Comparison of ENCODE assay signal across 23 mouse cellular contexts in genomic region chr1:82833501-82833900, GRCm38 (mm10). TPM values are rescaled to one million over a fixed set of nuclear protein-coding genes. Genes with fewer than 3 reads are reported as not detected.
DNase-seq lines count a peak whose midpoint lies in the region; ATAC-seq lines count a peak whose summit lies in the region.
"Had no signal": no experiment of that assay in that cellular context is flagged by ENCODE, and none has a peak within 500 bp of the region (broad histone marks: within the 10 kb centered on the region; RNA-seq: fewer than 3 reads in every experiment).

No protein-coding gene starts in this region.

- 88% methylated on average over 2 of the region's 2 CpGs for WGBS in liver, embryonic 12.5 days (ENCODE audit: insufficient replicate concordance)

- peak overlapping the region; percentile 99; the same call in 1 of the 2 replicates for H3K9ac ChIP-seq in liver, embryonic 12.5 days
- H3K9ac ChIP-seq: forebrain, postnatal 0 days; hindbrain, embryonic 15.5 days; midbrain, embryonic 12.5 days; neural tube, embryonic 12.5 days had no signal

- no peaks in the 10 kb centered on the region for H3K27me3 ChIP-seq in liver, embryonic 12.5 days (replicated peaks)
- H3K27me3 ChIP-seq: hindbrain, embryonic 15.5 days; midbrain, embryonic 12.5 days; neural tube, embryonic 12.5 days had no signal

- DNase-seq in CD4-positive helper T cell, adult 2 months (ENCODE audit: low read depth, low spot score), result peak; percentile 73
- peak; percentile 58 for DNase-seq in naive thymus-derived CD4-positive, alpha-beta T cell, adult 2 months (ENCODE audit: low read depth)
- no peak for DNase-seq in right cerebral cortex, postnatal 25 days
- DNase-seq in kidney, adult 11 months, result no peak
- DNase-seq in thymus, postnatal 10 days (ENCODE audit: low spot score in 2 of 2), result no peak
- DNase-seq: adrenal gland, adult 2 months; cerebellum, adult 11-12 months; cerebellum, postnatal 10 days; forebrain, postnatal 0 days; gastrocnemius, postnatal 25 days; kidney, adult 18-20 months; kidney, postnatal 10 days; lung, adult 18-20 months; lung, postnatal 10 days; right cerebral cortex, postnatal 14 days; thymus, postnatal 36 days had no signal

- H3K9me3 ChIP-seq in liver, embryonic 12.5 days (replicated peaks), result no peaks in the 10 kb centered on the region
- H3K9me3 ChIP-seq: embryonic facial prominence, embryonic 10.5 days; forebrain, embryonic 10.5 days; hindbrain, embryonic 15.5 days; midbrain, embryonic 12.5 days; neural tube, embryonic 12.5 days had no signal

- H3K4me3 ChIP-seq in liver, embryonic 12.5 days, result no peak overlapping the region
- H3K4me3 ChIP-seq: embryonic facial prominence, embryonic 10.5 days; forebrain, embryonic 10.5 days; hindbrain, embryonic 15.5 days; midbrain, embryonic 12.5 days; neural tube, embryonic 12.5 days had no signal

- H3K27ac ChIP-seq in liver, embryonic 12.5 days, result peak overlapping the region; percentile 94
- H3K27ac ChIP-seq: embryonic facial prominence, embryonic 10.5 days; forebrain, embryonic 10.5 days; hindbrain, embryonic 15.5 days; midbrain, embryonic 12.5 days; neural tube, embryonic 12.5 days had no signal

- no peaks in the 10 kb centered on the region for H3K36me3 ChIP-seq in liver, embryonic 12.5 days
- H3K36me3 ChIP-seq: embryonic facial prominence, embryonic 10.5 days; forebrain, embryonic 10.5 days; hindbrain, embryonic 15.5 days; midbrain, embryonic 12.5 days; neural tube, embryonic 12.5 days had no signal

- H3K4me2 ChIP-seq in liver, embryonic 12.5 days, result no peak overlapping the region
- H3K4me2 ChIP-seq: hindbrain, embryonic 15.5 days; midbrain, embryonic 12.5 days; neural tube, embryonic 12.5 days had no signal

- H3K4me1 ChIP-seq in liver, embryonic 12.5 days, result peaks cover 91% of the 10 kb centered on the region
- H3K4me1 ChIP-seq: midbrain, embryonic 12.5 days had no signal

- peak; percentile 20 for ATAC-seq in CD4-positive, CD25-positive, alpha-beta regulatory T cell, adult 4 months
- no peak for ATAC-seq in liver, embryonic 12.5 days
- ATAC-seq: forebrain, postnatal 0 days had no signal

RNA-seq across cellular contexts. Expression of gene Agfg1, which starts 5.8 kb away (rescaled TPM):
- 10 to 100 TPM; 18.8 to 32.8 TPM for polyA plus RNA-seq in CD4-positive, CD25-positive, alpha-beta regulatory T cell, adult 4 months (2017; shearing (Covaris generic))
- polyA plus RNA-seq in liver, embryonic 12.5 days (2016; fragmentation: Nextera tagmentation; extraction: Ambion mirVana), result 76.7 and 78.3 TPM in 2 replicates

Comparison
In these comparisons a context has a peak if more than half of its experiments do, and no peak if none do; other contexts are left out.
1. DNase-seq: peak in CD4-positive helper T cell, adult 2 months (single experiment) and naive thymus-derived CD4-positive, alpha-beta T cell, adult 2 months (single experiment); none in right cerebral cortex, postnatal 25 days (single experiment), kidney, adult 11 months (single experiment) and thymus, postnatal 10 days (0 of 2).